Mouse (Mus musculus) left cerebral cortex, postnatal 4 days (tissue): Measurements from ENCODE around the gene Cntfr. TPM values are rescaled to one million over a fixed set of nuclear protein-coding genes. Genes with fewer than 3 reads are reported as not detected.
"Not testable (repeated sequence)": the region's sequence is repeated elsewhere in the genome, so short reads cannot be mapped to it uniquely, and the experiment has no call there.

Experiments used
- DNase-seq: peaks from one replicate; pipeline ENCODE4 v3.0.0-alpha.2; 2022
- intact Hi-C: fragments of 180-260 bp; cut with DNase I; formaldehyde crosslinking; loops from one replicate; pipeline ENCODE4 v1.15.1; 2025
- total RNA-seq, 2 experiments: library from RNA; stranded (reverse); gene quantifications; 2 replicates each; pipeline ENCODE4 v1.2.3; 2021

Gene Cntfr
- 10 to 100 TPM; 60.5 to 61.7 TPM for total RNA-seq

- peak; percentile 86 for DNase-seq
- intact Hi-C loops: not testable (repeated sequence)
These were observed at the start of gene Cntfr for GRCm38 (mm10) chr4:41696930-41697841. TSS of gene Cntfr (minus strand) at chr4:41697089.

GRCm38 (mm10) chr4:41745021-41745420 is 48.1 kb upstream of the Cntfr start:
- intact Hi-C loops: no loop called here
- no peak for DNase-seq

GRCm38 (mm10) chr4:41744131-41744530 is 47.2 kb upstream of the Cntfr start:
- DNase-seq: no peak

GRCm38 (mm10) chr4:41741158-41741560 is 44.3 kb upstream of the Cntfr start:
- intact Hi-C loops: no loop called here
- DNase-seq: peak; percentile 93

More at GRCm38 (mm10) chr4:41744131-41744530, 47.2 kb upstream of the Cntfr start:
- intact Hi-C loops: no loop called here

- intact Hi-C loops: no loop called here
- DNase-seq: peak; percentile 59
These were observed 43.7 kb upstream of the Cntfr start for GRCm38 (mm10) chr4:41740380-41741157.

GRCm38 (mm10) chr4:41739260-41739659 is 42.4 kb upstream of the Cntfr start:
- no peak for DNase-seq
- intact Hi-C loops: loop anchor here (2.0 kb wide), 1 partner anchor 24 kb away; no protein-coding TSS in a partner anchor

GRCm38 (mm10) chr4:41738256-41738603 is 41.3 kb upstream of the Cntfr start:
- no peak for DNase-seq
- intact Hi-C loops: loop anchor here (2.0 kb wide), 1 partner anchor 23 kb away; no protein-coding TSS in a partner anchor

GRCm38 (mm10) chr4:41737602-41738255 is 40.8 kb upstream of the Cntfr start:
- intact Hi-C loops: loop anchor here (2.0 kb wide), 1 partner anchor 23 kb away; no protein-coding TSS in a partner anchor
- DNase-seq: peak; percentile 78

GRCm38 (mm10) chr4:41731052-41731765 is 34.3 kb upstream of the Cntfr start, which contains the start of gene Arid3c:
TSS of gene Arid3c (minus strand) at chr4:41731142.
- intact Hi-C loops: no loop called here
- DNase-seq: no peak

- intact Hi-C loops: no loop called here
- DNase-seq: no peak
These were observed 30.1 kb upstream of the Cntfr start for GRCm38 (mm10) chr4:41726826-41727621.

GRCm38 (mm10) chr4:41722918-41723351 is 26.0 kb upstream of the Cntfr start, which contains the start of gene Dctn3:
TSS of gene Dctn3 (minus strand) at chr4:41723170.
- DNase-seq: peak; percentile 87
- intact Hi-C loops: no loop called here

- intact Hi-C loops: no loop called here
- no peak for DNase-seq
These were observed 19.9 kb upstream of the Cntfr start for GRCm38 (mm10) chr4:41716834-41717233.

- DNase-seq: no peak
- intact Hi-C loops: loop anchor here (2.0 kb wide), 1 partner anchor 23 kb away; no protein-coding TSS in a partner anchor
These were observed 18.7 kb upstream of the Cntfr start for GRCm38 (mm10) chr4:41715596-41715995.

GRCm38 (mm10) chr4:41715082-41715481 is 18.2 kb upstream of the Cntfr start:
- intact Hi-C loops: loop anchor here (2.0 kb wide), 1 partner anchor 24 kb away; no protein-coding TSS in a partner anchor
- DNase-seq: no peak

GRCm38 (mm10) chr4:41714276-41714675 is 17.4 kb upstream of the Cntfr start:
- DNase-seq: peak; percentile 71
- intact Hi-C loops: loop anchor here (2.0 kb wide), 1 partner anchor 25 kb away; no protein-coding TSS in a partner anchor

GRCm38 (mm10) chr4:41713197-41714067 is 16.5 kb upstream of the Cntfr start, which contains the start of gene Rpp25l:
TSS of gene Rpp25l (minus strand) at chr4:41713534.
- intact Hi-C loops: loop anchor here (2.0 kb wide), 1 partner anchor 25 kb away; no protein-coding TSS in a partner anchor

GRCm38 (mm10) chr4:41712421-41713196 is 15.7 kb upstream of the Cntfr start:
- peak; percentile 27 for DNase-seq
- intact Hi-C loops: no loop called here

More at GRCm38 (mm10) chr4:41713197-41714067, 16.5 kb upstream of the Cntfr start, which contains the start of gene Rpp25l:
- peak; percentile 88 for DNase-seq
